Mouse (Mus musculus) ovary, postnatal 36 days (tissue): Measurements from ENCODE around the gene Espnl.
A peak's percentile ranks its signal among the peaks of the same experiment; 100 is the strongest.

Experiments
- DNase-seq: peaks from one replicate; pipeline ENCODE4 v3.0.0; 2022; ENCODE audit warnings: low spot score, mixed read lengths

The Espnl gene

DNA sequence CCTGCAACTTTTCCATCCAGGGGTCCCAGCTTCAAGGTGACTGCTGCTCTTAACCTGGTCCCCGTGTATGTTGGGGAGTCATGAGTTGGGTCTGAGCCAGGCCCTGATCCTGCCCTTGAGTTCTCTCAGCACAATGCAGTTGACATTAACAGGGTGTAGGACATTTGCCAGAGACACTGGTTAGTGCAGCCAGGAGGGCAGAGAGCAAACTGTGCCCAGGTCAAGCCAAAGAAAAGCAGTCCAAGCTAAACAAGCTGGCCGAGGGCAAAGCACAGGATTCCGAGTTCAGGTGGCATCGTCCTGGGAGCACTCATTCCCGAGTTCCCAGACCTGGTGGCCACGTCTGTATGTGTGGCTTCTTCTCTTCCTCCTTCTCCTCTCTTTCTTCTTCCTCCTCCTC lies 4.2 kb upstream of the Espnl start:
- no peak for DNase-seq

- DNase-seq = no peak
These were observed 2.8 kb downstream of the Espnl start for GRCm38 (mm10) chr1:91324646-91325045.

GRCm38 (mm10) chr1:91325488-91326042 lies 3.7 kb downstream of the Espnl start:
- DNase-seq = no peak

DNA sequence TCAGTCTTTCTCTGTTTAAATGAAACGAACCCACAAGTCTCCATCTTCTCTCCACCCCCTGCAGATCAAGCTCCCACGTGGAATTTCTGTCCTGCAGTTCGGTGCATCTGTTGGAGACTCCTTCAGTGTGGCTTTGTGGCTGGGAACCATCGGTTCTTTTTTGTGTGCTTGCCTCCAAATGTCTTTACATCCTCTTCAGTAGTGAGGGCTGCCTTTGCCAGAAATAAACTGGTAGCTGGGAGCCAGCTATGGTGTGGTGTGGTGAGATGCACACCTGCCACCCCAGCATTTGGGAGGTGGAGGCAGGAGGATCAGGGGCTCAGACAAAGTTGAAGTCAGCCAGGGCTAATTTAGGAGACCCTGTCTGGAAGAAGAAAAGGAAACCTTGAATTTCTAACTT lies 10.2 kb downstream of the Espnl start:
- no peak for DNase-seq

- no peak for DNase-seq
These were observed 11.7 kb downstream of the Espnl start for GRCm38 (mm10) chr1:91333582-91333981.

DNA sequence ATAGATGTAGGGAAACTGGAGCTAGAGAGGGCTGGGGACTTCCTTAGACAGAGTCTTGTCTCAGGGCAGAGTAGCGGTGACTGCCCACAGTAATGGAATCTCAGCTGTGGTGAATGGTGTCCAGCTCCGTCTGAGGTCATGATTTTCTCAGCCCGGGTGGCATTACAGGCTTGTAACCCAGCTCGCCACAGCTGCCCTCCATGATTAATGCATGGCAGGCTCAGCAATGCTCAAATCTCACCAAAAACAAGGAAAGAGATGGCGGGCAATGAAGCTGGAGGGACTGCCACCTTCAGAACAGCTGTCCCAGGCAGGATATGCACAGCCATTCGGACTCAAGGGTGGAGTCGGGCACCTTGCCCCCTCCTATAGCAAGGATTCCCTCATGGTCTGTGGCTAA lies 15.5 kb downstream of the Espnl start:
- no peak for DNase-seq

GRCm38 (mm10) chr1:91344001-91344400 lies 22.1 kb downstream of the Espnl start:
- DNase-seq = no peak

- DNase-seq = no peak
These were observed 23.2 kb downstream of the Espnl start for GRCm38 (mm10) chr1:91344921-91345685.

- DNase-seq = peak; percentile 50
These were observed 25.0 kb downstream of the Espnl start for GRCm38 (mm10) chr1:91346892-91347291.

DNA sequence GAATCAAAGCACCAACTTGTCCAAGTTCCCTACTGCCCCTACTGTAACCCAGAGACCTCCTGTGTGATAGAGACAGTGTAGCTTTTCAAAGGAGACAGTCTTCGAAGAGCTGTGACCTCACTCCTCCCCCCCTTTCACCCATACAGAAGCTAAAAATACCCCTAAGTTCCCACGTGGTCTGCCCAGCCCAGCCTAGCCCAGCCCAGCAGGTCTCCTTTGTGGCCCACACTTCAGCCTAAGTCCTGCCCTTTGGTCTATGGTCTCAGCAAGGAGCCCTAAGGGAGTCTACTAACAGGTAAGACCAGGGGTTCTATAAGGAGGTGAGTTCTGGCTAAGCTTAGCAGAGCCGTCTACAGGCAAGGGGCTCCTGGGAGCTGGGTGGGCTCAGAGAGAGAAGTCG lies 29.0 kb downstream of the Espnl start, which contains the start of gene Klhl30:
Gene Klhl30 (plus strand): TSS at position 176 of the 400 bp plus-strand sequence.
- DNase-seq = no peak

DNA sequence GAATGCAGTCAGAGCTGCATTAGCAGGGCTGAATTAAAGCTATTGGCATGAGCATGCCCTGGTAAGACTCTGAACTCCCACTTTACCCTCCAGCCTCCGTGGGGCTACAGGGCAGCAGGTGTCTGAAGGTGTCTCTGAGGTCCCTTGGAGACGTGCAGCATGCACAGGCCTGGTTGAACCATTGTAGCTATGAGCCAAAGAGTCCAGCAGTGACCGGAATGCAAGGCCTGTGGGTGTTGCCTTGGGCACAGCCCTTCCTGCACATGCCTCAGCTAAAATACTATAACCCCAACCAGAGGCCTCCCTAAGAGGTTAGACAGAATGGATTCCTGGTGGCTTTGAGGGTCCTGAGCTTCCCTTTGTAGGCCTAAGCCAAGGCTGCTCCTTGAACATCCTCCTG lies 29.4 kb downstream of the Espnl start:
- no peak for DNase-seq

DNA sequence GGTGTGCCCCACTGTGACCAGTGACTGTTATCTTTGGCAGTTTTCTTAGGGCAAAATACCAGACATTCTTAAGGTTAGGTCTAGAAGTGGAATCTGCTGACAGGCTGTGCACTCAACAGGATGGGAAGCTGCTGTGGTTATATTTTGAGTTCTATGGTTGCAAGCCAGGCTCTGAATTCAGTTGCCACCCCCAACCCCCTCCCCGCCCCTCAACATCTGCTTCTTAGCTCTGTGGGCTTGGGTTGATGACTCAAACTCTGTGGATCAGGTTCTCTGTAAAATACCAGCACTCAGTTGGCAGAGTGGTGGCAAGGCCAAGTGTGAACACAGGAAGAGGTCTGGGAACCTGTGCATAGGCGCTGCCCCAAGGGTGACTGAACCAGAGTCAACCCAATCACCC lies 30.4 kb downstream of the Espnl start:
- no peak for DNase-seq

GRCm38 (mm10) chr1:91356105-91356504 lies 34.2 kb downstream of the Espnl start:
- no peak for DNase-seq

DNA sequence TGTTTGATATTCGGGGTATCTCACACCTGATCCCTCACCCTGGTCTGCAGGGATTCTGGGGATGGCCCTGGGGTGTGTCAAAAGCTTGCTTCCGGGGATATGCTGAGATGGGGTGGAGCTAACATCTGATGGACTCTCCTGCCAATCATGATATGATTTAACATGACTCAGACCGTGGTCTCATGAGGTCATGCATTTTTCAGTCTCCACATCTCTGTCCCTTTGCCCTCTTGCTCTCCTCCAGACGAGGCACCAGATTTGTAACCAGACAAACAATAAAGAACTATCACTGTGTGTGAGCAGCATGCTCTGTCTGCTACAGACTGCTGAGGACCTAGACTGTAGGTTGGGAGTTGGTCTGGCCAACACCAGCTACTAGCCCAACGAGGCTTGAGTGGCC lies 40.2 kb downstream of the Espnl start:
- DNase-seq = no peak

GRCm38 (mm10) chr1:91364822-91365644 lies 43.2 kb downstream of the Espnl start:
- DNase-seq = no peak

- DNase-seq = no peak
These were observed 43.9 kb downstream of the Espnl start for GRCm38 (mm10) chr1:91365816-91366214.

DNA sequence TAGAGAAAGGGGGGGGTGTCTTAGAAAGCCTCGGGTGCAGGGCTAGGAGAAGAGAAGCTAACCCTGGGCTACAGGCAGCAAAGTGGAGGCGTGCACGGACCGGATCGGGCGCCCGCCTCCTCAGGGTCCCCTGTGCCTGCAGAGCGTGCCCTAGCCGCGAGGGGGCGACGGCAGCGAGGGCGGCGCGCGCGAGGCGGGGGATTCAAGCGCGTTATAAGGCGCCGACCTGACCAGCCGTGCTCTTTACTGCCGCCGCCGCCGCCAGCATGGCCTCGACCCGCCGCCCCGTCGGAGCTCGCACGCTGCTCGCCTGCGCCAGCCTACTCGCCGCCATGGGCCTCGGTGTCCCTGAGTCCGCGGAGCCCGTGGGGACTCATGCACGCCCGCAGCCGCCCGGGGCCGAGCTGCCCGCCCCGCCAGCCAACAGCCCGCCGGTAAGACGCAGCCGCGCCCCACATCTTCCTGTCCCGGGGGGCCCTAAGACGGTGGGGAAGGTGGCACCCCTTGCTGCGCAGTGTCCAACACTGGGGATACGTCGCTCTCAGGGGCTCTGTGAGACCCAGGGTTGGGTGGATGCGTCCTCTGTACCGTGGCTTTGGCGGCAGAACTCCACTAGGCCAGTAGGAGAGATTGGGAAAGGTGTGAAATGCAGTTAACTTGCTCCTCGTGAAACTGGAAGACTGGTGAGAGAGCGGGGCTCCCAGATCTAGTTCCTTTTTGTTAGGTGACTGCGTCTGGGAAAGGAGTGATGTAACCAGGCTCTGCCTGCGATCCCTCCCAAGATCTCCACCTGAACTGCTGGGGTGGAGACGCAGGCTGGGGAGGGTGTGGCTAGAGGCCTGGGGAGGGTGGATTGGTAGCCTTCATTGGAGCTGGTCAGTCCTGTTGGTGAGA lies 44.6 kb downstream of the Espnl start, which contains the start of gene Erfe:
Gene Erfe (plus strand): TSS at position 216 of the 894 bp plus-strand sequence.
- peak; percentile 72 for DNase-seq

GRCm38 (mm10) chr1:91367295-91367694 lies 45.4 kb downstream of the Espnl start:
- no peak for DNase-seq

GRCm38 (mm10) chr1:91369408-91369807 lies 47.5 kb downstream of the Espnl start:
- no peak for DNase-seq

DNA sequence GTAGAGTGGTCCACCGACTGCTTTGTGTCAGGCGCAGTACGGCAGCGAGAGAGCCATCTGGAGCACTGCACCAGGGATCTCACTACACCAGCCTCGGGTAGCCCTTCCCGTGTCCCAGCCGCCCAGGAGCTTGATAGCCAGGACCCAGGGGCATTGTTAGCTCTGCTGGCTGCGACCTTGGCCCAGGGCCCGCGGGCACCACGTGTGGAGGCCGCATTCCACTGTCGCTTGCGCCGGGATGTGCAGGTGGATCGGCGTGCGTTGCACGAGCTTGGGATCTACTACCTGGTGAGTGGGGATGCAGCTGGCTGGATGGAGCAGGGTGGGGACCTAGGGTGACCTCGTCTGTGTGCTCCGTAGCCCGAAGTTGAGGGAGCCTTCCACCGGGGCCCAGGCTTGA lies 48.2 kb downstream of the Espnl start:
- DNase-seq = peak; percentile 34

DNA sequence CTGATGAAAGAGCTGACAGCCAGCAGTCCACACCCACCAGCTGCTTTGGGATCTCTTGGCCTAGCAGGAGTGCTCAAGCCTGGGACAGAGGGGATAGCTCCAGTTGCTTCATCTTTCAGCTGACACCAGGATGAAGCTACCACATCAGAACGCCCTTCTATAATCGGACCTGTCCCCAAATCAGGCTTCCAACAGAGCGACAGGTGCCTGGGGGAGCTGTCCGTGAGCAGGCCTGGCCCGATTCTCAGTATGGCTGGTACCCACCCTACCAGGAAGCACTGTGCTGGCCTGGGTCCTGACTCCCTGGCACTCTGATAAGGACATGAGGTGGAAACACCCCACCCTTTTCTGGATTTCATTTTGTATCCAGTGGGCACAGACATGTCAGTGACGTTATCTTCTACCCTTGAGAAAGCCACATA lies 51.5 kb downstream of the Espnl start:
- no peak for DNase-seq
